35 mouse cellular contexts compared by ENCODE assay signal in genomic region chr7:82105631-82106030, GRCm38 (mm10).
"Had no signal": no experiment of that assay in that cellular context is flagged by ENCODE, and none has a peak within 500 bp of the region (broad histone marks: within the 10 kb centered on the region; RNA-seq: fewer than 3 reads in every experiment).

No protein-coding gene starts in this region.

- H3K4me2 ChIP-seq: heart, embryonic 11.5 days; heart, embryonic 12.5 days; heart, embryonic 13.5 days; heart, embryonic 15.5 days; hindbrain, embryonic 12.5 days; hindbrain, embryonic 13.5 days; hindbrain, embryonic 14.5 days; hindbrain, embryonic 15.5 days; kidney, embryonic 15.5 days had no signal

- H3K4me1 ChIP-seq: heart, embryonic 12.5 days; heart, embryonic 13.5 days; heart, embryonic 15.5 days; hindbrain, embryonic 12.5 days; hindbrain, embryonic 13.5 days; hindbrain, embryonic 15.5 days; kidney, embryonic 15.5 days had no signal

- H3K27ac ChIP-seq: heart, adult 2 months; heart, embryonic 13.5 days; heart, embryonic 15.5 days; hindbrain, embryonic 10.5 days; hindbrain, embryonic 12.5 days; hindbrain, embryonic 13.5 days; hindbrain, embryonic 14.5 days; hindbrain, embryonic 15.5 days; hindbrain, postnatal 0 days; kidney, embryonic 15.5 days; kidney, postnatal 0 days; layer of hippocampus, adult 2 months; left cerebral cortex, adult 2 months had no signal

- H3K36me3 ChIP-seq: heart, embryonic 12.5 days; heart, embryonic 13.5 days; heart, embryonic 15.5 days; hindbrain, embryonic 10.5 days; hindbrain, embryonic 12.5 days; hindbrain, embryonic 13.5 days; hindbrain, embryonic 15.5 days; kidney, embryonic 15.5 days had no signal

- DNase-seq: heart, adult 2 months; heart, postnatal 10 days; heart, postnatal 14 days; heart, postnatal 36 days; heart, postnatal 4 days; kidney, adult 11 months; kidney, adult 18-20 months; kidney, adult 2 months; kidney, adult 8-10 months; kidney, adult 9 months; kidney, postnatal 10 days; kidney, postnatal 14 days; kidney, postnatal 25 days; kidney, postnatal 36 days; kidney, postnatal 4 days; layer of hippocampus, adult 9-11 months; layer of hippocampus, postnatal 36 days had no signal

- H3K4me3 ChIP-seq: heart, adult 2 months; heart, embryonic 12.5 days; heart, embryonic 13.5 days; heart, embryonic 15.5 days; hindbrain, embryonic 10.5 days; hindbrain, embryonic 12.5 days; hindbrain, embryonic 13.5 days; hindbrain, embryonic 15.5 days; kidney, embryonic 15.5 days; layer of hippocampus, adult 2 months; left cerebral cortex, adult 2 months had no signal

- H3K27me3 ChIP-seq: heart, embryonic 12.5 days; heart, embryonic 15.5 days; hindbrain, embryonic 13.5 days; hindbrain, embryonic 15.5 days; kidney, embryonic 15.5 days had no signal

- ATAC-seq: hindbrain, embryonic 16.5 days; hindbrain, postnatal 0 days; inflammation-experienced regulatory T-cells, adult 6 months; intestine, embryonic 16.5 days; intestine, postnatal 0 days had no signal

- H3K9ac ChIP-seq: heart, embryonic 12.5 days; heart, embryonic 13.5 days; heart, embryonic 15.5 days; hindbrain, embryonic 12.5 days; hindbrain, embryonic 13.5 days; hindbrain, embryonic 14.5 days; hindbrain, embryonic 15.5 days; kidney, embryonic 15.5 days had no signal

- H3K9me3 ChIP-seq: heart, embryonic 12.5 days; heart, embryonic 13.5 days; heart, embryonic 15.5 days; hindbrain, embryonic 10.5 days; hindbrain, embryonic 12.5 days; hindbrain, embryonic 13.5 days; hindbrain, embryonic 15.5 days; kidney, embryonic 15.5 days had no signal
